Mouse (Mus musculus) C2C12 (cell line): ENCODE results near the gene Trim8.

Source experiments
- CEBPB ChIP-seq: IDR thresholded peaks from one replicate; pipeline ENCODE4 v1.6.1; 2011; ENCODE audit warnings: low read depth, mild to moderate bottlenecking, control low read depth, moderate library complexity
- CTCF ChIP-seq: IDR thresholded peaks from one replicate; pipeline ENCODE4 v1.5.1; 2011; ENCODE audit not compliant: control insufficient read depth, insufficient read depth, insufficient read length
- FOSL1 ChIP-seq: IDR thresholded peaks from one replicate; pipeline ENCODE4 v1.8.0; 2011; ENCODE audit warnings: mild to moderate bottlenecking, low read length; ENCODE audit not compliant: poor library complexity, insufficient read depth, severe bottlenecking
- MAX ChIP-seq: IDR thresholded peaks from one replicate; pipeline ENCODE4 v1.6.1; 2011; ENCODE audit warnings: mild to moderate bottlenecking, control low read depth
- MYOD1 ChIP-seq: IDR thresholded peaks from one replicate; pipeline ENCODE4 v1.6.1; 2011; ENCODE audit warnings: low read depth; ENCODE audit not compliant: control insufficient read depth, insufficient read length
- MYOG ChIP-seq: IDR thresholded peaks from one replicate; pipeline ENCODE4 v1.6.1; 2011; ENCODE audit not compliant: control insufficient read depth, insufficient read length; ENCODE audit errors: extremely low read depth
- USF1 ChIP-seq: IDR thresholded peaks from one replicate; pipeline ENCODE4 v1.6.1; 2011; ENCODE audit warnings: low read depth, mild to moderate bottlenecking, control low read depth, moderate library complexity

DNA sequence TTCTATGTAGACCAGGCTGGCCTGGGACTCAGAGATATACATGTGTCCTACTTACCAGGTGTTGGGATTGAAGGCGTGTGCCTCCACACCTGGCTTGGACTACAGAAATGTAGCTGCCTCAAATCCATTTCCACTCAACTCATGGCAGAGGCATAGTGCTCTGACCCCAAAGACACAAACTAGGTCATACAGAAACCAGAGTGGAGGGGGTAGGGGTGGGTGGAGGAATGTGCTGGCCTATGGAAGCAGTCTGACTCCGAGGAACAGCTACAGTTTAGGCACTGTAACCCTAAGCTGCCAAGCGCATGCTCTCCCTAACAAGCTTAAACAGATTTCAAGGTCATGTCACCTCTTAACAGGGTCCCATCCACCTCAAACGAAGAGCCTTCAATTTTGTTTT, 62.1 kb downstream of the Trim8 start:
- TF ChIP-seq CTCF = no peak
- no peak for TF ChIP-seq CEBPB
- TF ChIP-seq USF1 = no peak
- no peak for TF ChIP-seq MAX
- TF ChIP-seq MYOG = no peak
- no peak for TF ChIP-seq FOSL1
- no peak for TF ChIP-seq MYOD1
